Mouse (Mus musculus) common myeloid progenitor, adult 5-6 weeks (primary cell): ENCODE measurements around the gene 1110032F04Rik. TPM values are rescaled to one million over a fixed set of nuclear protein-coding genes. Genes with fewer than 3 reads are reported as not detected.

Experiments used
- ATAC-seq: replicated peaks from 2 replicates; pipeline ENCODE4 v1.8.0; 2016; ENCODE audit warnings: low read depth, mild to moderate bottlenecking, moderate TSS enrichment, inconsistent platforms; ENCODE audit not compliant: poor library complexity, severe bottlenecking
- total RNA-seq: library from RNA; stranded (forward); fragments of 200-1000, 187-1606 nt; gene quantifications from 2 replicates; pipeline ENCODE4 v1.2.3, GENCODE M21; 2017

The 1110032F04Rik gene
- total RNA-seq, 1 experiment from 2014 or later = 0.09 TPM

GRCm38 (mm10) chr3:68904902-68905778 lies 35.8 kb downstream of the 1110032F04Rik start:
- peak; percentile 80 for ATAC-seq

DNA sequence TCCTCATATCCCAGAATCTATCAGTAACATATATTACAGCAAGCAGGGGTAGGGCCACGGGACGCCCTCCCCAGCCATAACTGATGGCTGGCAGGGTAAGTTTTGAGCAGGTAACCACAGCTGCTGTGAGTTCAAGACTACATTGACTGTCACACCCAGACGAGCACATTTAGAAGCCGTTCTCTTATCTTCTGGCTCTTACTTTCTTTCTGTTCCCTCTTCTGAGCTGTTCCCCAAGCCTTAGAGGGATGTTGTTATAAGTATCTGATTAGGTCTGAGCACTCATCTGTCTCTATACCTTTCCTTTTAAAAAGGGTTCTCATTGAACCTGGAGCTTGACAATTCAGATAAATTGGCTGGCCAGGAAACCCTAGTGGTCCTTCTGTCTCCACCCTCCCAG lies 38.1 kb downstream of the 1110032F04Rik start:
- no peak for ATAC-seq

Other genes starting within 250 kb of the 1110032F04Rik start
- gene Il12a, start 178.9 kb upstream of the 1110032F04Rik start, total RNA-seq = 55.4 and 71.9 TPM in 2 replicates
- gene Ift80, start 135.0 kb downstream of the 1110032F04Rik start, total RNA-seq = 23.0 and 23.9 TPM in 2 replicates
- 723 and 854 TPM in 2 replicates for gene Smc4, start 135.2 kb downstream of the 1110032F04Rik start, total RNA-seq
- gene Trim59, start 175.2 kb downstream of the 1110032F04Rik start, total RNA-seq = 30.8 and 46.2 TPM in 2 replicates